Mouse (Mus musculus) spleen, postnatal 0 days (tissue): ENCODE results near the gene Ddx31. TPM values are rescaled to one million over a fixed set of nuclear protein-coding genes. Genes with fewer than 3 reads are reported as not detected.

Experiments
- polyA plus RNA-seq: library from polyadenylated mRNA; unstranded; fragments of >200 nt; fragmentation: Nextera tagmentation; extraction: Ambion mirVana; gene quantifications from 2 replicates; pipeline ENCODE4 v1.2.1, GENCODE M21; 2015

The Ddx31 gene
- polyA plus RNA-seq: 5.0 and 6.1 TPM in 2 replicates

GRCm38 (mm10) chr2:28840222-28840951, at the start of gene Ddx31, which contains the start of gene Gtf3c4:
Gene Ddx31 (plus strand): TSS chr2:28840406.
Gene Gtf3c4 (minus strand): TSS chr2:28840360.

GRCm38 (mm10) chr2:28916513-28916865, 76.3 kb downstream of the Ddx31 start, which contains the start of gene Barhl1:
Gene Barhl1 (minus strand): TSS chr2:28916668.

Other genes with a start within 250 kb of the Ddx31 start
- 138 and 149 TPM in 2 replicates for gene Gfi1b, start 218.4 kb upstream of the Ddx31 start, polyA plus RNA-seq
- 9.4 TPM in 2 replicates for gene Tsc1, start 199.2 kb upstream of the Ddx31 start, polyA plus RNA-seq
- gene Spaca9, start 140.7 kb upstream of the Ddx31 start, polyA plus RNA-seq: 2.9 and 3.0 TPM in 2 replicates
- gene Ak8, start 140.2 kb upstream of the Ddx31 start, polyA plus RNA-seq: 0.35 and 0.67 TPM in 2 replicates
- 4.1 and 5.4 TPM in 2 replicates for gene Gtf3c4, start within 50 bp of the Ddx31 start, polyA plus RNA-seq
- not detected in 2 replicates for gene Barhl1, start 76.3 kb downstream of the Ddx31 start, polyA plus RNA-seq
- 0.20 and 0.23 TPM in 2 replicates for gene Cfap77, start 214.7 kb downstream of the Ddx31 start, polyA plus RNA-seq
- 6.9 and 7.6 TPM in 2 replicates for gene Ttf1, start 219.9 kb downstream of the Ddx31 start, polyA plus RNA-seq